Mouse (Mus musculus): ENCODE measurements around the gene Gm47959.
"Not testable (repeated sequence)": the region's sequence is repeated elsewhere in the genome, so short reads cannot be mapped to it uniquely, and the experiment has no call there.

The Gm47959 gene

DNA sequence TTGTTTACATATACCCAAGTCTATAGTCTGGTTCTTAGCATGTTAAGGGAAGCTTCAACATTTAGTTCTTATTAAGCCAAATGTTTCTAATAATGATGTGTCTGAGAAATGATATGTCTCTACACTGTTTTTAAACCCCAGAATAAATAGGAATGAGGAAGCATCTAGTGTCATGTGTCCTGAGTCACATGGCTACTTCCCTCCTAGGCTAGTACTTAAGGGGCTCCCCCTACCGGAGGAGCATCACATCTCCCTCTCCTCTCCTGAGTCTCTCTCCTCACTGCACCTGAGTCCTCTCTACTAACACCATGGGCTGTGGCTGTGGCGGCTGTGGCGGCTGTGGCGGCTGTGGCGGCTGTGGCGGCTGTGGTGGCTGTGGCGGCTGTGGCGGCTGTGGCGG, at the start of gene Gm47959:
Gm47959 (plus strand) TSS at position 243 of the 400 bp plus-strand sequence.
- DNase-seq (ENCODE audit: low spot score), result not testable (repeated sequence)

DNA sequence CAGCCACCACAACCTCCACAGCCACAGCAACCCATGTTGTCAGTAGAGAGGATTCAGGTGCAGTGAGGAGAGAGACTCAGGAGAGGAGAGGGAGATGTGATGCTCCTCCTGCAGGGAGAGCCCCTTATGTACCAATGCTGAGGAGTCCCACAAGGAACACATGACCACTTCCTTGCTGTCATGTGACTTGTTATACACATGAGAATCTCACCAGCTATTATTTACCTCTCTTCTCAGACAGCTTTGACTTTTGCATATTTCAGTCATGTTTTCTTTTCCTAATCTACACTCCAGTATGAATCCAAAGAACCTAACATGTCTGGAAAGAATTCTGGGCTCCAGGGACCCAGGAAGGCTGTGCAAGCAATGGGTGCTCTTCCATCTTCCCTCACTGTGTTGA, 44.4 kb upstream of the Gm47959 start, which contains the start of gene Gm7544:
Gm7544 (minus strand) TSS at position 101 of the 400 bp plus-strand sequence.
- not testable (repeated sequence) for DNase-seq (ENCODE audit: low spot score)

DNA sequence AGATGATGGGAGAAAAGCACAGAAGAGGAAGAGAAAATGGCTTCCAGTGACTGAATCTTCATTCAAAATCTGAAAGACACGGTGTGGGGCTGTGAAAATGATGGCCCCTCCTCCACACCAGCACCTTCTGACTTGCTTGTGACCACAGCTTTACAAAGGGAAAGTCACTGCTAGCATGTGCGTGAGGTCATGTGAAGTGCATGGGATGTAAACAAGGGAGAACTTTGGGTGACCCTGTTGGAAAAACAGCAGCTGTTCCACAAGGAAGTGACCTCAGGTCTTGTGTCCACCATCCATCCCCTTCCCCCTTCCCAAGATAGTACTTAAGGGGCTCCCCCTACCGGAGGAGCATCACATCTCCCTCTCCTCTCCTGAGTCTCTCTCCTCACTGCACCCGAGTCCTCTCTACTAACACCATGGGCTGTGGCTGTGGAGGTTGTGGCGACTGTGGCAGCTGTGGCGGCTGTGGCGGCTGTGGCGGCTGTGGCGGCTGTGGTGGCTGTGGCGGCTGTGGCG, 40.4 kb upstream of the Gm47959 start, which contains the start of gene Gm47955:
Gm47955 (plus strand) TSS at position 417 of the 516 bp plus-strand sequence.
- no peak for DNase-seq (ENCODE audit: low spot score)

DNA sequence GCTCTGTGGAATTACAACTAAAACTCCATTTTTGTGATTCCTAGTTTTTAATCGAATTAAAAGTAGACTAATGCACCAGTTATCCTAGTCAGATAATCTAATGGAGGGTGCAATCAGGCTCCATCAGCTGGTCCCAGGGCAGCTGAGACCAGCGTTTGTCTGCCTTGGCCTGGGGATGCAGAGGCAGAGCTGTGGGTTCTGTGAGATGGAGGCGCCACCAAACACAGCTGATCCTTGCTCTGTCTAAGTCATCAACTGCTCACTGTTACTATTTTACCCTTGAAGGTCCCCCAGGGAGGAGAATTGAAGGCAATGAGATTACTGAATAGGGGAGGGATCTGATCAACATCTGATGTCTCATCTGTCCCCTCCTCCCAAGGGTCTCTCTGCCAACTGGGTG, 33.9 kb upstream of the Gm47959 start:
- DNase-seq (ENCODE audit: low spot score), result no peak

DNA sequence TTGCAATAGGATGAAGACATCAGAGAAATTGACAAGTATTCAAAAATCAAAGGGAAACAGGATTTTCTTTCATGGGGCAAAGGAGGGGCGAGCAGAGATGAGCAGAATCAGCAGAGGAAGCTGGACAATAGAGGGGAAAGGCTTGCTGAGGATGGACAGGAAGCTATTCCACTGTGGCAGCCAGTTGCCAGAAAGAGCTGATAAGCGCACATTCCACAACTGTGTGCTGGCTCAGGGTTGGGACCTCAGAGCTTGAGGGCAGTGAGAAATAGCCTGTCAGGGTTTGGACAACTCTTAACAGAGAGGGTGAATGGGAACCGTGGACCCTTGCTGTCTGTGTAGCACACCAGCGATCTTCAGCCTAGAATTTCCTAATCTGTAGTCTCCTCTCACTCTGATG, 28.3 kb upstream of the Gm47959 start:
- no peak for DNase-seq (ENCODE audit: low spot score)

DNA sequence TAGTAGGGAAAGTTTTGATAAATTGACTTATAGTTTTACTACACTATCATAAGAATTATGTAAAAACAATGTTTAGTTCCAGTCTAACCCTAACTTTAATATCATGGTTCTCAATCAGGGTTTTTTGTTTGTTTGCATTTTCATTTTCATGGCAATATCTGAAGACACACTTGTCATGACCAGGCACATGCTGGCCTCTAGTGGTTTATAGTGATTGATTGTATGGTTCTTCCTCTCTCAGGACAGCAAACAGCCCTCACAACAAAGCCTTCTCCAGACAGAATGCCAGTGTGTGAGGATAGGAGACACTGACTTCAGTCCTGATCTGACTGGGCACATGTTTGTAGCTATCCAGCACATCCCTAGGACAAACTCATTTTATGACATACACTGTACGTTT, 27.1 kb upstream of the Gm47959 start:
- no peak for DNase-seq (ENCODE audit: low spot score)

DNA sequence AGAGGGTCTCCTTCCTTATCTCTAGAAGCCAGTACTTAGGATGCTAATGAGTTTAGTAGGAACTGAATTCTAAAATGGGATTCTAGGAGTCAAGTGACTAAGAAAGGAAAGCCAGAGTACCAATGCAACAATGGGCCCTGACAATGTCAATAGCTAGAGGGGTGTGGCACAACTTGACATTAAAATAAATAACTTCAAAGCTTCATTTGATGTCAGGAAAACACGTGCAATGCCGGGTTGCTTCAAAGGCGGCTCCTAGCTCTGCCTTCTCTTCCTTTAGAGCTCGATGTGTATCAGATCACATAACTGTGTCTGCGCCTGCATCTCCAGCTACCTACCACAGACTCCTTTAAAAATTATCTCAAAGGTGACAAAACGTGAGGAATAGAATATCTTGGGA, 26.4 kb upstream of the Gm47959 start:
- no peak for DNase-seq (ENCODE audit: low spot score)

DNA sequence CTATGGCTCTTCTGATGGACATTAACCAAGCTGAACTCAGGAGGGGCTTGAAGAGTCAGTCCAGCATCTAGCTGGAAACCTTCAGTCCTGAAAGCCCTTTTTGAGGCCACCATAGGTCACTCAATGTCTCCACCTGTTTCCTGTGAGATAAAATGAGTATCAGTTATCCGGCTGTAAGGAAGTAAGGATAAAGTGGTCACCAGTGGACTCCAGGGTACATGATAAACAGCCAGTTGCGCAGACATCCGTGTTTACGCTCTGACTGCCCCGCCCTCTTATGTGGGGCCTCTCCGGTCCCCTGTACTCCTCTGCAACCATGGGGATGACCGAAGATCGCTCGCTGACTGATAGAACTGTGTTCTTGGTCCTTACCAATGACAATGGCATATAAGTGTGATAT, 26.0 kb upstream of the Gm47959 start:
- DNase-seq (ENCODE audit: low spot score), result no peak

DNA sequence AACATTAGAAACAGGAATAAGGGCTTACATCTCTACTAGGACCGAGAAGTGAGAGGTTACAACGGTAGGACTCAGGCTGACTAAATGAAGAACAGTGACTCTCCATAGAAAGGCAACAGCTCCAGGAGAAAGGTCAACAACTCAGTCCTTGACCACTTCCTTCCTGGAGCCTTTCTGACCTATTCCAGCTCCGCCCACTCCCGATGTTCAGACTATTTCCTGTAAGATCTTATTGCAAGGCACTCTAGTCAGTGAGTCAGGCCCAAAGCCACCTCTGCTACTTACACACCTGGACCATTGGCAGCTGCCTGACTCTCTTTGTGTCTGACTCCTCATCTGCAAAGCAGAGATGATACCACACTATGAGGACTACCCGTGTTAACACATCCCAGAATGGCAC, 24.6 kb upstream of the Gm47959 start:
- no peak for DNase-seq (ENCODE audit: low spot score)

DNA sequence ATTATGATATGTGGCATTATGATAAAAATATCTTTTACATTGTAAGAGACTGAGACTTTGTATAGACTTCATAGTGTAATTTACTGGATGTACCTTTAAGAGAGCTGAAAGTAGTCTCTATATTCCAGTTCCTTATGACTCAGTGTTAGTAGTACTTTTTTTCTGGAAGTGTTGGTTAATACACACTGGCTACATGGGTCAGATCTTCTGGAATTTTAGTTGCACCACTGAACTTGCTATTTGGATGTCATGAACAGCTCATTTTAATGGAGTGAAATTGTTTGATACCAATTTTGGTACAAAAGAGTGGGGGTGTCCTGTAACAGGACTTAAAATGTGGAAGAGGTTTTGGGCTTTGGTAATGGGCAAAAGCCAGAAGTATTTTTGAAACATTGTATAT, 22.5 kb upstream of the Gm47959 start:
- no peak for DNase-seq (ENCODE audit: low spot score)

DNA sequence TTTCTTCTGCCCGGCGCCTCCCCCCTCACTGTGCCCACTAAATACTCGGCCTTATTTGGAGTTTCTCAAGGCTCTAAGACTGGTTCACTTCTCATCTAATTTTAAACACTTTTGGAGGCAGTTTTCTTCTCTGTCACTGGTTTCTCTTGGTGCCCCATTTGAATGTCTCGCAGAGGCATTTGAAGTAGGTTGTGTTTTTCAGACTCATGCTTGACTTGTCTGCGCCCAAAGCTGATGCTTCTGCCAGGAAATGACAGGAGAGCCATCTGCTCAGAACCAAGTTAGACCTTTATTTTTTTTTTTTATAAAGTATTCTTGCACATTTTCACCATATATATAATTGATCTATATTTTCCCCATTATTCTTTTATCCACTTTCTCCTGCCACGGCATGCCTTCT, 13.6 kb upstream of the Gm47959 start:
- DNase-seq (ENCODE audit: low spot score), result no peak

DNA sequence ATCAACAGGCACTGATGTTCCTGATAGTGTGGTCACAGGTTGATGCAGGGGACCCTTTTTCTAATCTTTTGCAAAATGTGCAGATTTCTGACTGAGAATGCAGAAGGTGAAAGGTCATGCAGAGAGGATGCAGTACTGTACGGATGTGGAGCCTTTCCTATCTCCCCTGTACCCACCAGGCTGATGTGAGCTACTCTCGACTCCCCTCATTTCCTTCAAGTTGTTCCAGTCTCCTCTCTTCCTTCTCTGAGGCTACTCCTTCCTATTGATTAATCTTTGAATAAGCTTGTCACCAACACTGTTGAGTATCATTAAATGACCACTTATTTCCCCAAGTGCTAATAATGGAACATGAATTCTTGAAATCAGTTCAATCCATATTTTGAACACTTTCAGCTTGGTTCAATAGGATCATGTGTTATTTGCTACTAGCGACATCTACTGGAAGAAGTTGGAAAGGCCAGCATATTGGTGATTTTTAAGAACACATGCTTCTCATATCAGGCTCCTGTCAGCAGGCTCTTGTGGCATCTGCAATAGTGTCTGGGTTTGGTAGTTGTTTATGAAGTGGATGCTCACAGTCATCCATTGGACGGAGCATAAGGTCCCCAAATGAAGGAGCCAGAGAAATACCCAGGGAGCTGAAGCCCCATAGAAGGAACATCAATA, 12.7 kb upstream of the Gm47959 start:
- DNase-seq (ENCODE audit: low spot score), result no peak

DNA sequence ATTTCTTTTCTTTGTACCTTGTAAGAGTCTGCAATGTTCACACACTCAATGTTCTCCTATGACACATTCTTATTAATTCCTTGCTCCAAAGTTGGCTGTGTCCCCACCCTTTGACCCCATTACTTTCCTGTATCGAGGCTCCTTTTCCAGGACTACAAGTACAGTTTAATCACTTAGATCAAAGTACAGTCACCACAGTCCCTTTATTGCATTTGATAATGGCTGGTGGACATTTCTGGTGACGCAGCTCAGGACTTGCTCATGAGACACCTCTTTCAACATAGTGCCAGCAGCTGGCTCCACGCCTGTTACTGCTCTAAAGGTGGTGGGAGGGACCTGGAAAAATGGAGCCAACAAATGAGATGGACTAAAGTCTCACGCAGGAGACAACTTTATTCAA, 9.3 kb upstream of the Gm47959 start:
- no peak for DNase-seq (ENCODE audit: low spot score)

DNA sequence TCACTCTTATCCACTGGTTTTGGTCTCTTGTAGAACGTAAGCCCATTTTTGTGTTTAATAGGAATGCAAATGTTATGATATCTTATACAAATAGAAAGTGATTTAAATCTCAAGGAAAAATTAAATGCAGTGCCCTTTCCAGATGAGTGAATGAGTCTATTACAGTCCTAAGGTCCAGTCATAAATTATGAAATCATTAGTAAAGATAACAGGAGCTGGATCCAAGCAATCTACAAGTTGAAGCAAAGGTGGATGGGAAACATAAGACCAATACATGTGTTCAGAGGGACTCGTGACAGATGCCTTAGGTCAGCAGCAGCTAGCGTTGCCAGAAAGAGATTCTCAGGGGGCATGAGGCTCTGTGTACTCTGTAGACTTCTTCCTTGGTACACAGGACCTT, 8.8 kb upstream of the Gm47959 start:
- DNase-seq (ENCODE audit: low spot score), result no peak

DNA sequence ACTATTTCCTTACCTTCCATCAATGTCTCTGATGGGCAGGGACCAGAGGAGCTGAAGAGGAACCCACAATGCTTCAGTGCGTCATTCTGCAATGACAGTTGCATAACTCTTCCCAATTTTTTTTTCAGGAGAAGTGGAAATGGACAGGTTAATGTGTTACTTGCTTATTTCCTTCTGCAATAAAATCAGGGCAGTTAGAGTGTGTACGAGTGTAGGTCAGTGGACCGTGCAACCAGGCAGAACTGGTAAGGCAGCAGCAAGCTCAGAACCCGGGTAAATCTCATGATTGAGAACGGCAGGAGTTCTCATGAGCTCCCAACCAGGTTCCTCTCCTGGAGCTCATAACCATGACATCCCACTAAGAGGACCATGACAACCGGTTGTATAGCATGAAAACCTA, 8.3 kb upstream of the Gm47959 start:
- no peak for DNase-seq (ENCODE audit: low spot score)

DNA sequence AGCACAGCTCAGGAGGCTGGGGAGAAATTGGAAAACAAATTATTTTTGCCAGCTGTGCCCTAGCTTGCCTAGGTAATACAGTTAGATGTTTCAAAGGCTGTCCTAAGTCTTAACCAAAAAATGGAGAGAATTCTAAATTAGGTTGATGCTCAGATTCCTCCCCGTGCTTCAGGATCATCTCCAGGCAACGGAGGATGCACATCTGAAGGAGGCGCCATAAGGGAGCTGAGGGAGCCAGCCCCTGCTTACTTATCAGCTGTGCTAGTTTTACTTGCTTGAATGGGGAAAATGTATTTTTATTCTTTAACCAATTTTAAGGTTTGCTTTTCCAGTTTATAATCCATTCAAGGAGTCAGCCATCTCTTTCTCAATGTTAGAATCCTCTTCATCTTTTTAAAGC, 6.4 kb upstream of the Gm47959 start:
- DNase-seq (ENCODE audit: low spot score), result no peak

DNA sequence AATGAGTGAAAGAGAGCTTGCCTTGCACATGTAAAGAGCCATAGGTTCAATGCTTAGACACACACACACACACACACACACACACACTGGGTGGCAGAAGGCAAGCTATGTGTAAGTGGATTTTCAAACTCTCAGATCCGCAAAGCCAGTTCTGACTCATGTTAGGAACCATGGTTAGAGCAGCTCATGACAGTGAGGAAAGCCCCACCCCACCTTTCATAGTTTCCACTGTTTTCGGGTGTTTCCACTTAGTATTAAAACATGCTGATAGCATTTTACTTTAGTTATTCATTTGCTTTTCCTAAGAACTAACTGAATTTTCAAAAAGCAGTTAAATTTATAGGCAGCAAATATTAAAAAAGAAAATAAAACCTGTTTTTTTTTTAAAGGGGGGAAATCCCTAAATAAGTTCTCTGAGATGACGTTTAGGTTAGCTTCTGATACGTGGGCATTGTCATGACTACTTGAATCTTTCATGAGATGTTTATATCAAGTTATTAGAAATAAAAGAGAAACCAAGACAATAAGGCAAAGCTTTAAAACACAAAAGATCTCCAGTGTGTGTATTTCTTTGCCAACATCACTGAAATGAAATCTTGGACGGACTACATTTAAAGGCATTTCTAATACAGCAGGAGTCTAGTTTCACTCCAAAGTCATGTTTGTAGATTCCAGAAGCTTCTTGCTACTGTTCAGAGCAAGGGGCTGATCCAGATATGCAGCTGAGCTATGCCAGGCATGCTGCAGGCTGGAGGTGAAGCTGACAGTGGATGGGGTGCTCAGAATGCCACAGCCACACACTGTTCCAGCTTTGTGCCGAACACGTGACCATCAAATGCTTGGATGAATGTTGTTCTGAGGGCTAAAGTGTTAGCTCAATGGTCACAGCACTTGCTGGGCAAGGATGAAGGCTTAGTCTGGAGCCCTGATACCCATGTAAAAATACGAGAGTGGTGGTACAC, 6.2 kb downstream of the Gm47959 start:
- no peak for DNase-seq (ENCODE audit: low spot score)

DNA sequence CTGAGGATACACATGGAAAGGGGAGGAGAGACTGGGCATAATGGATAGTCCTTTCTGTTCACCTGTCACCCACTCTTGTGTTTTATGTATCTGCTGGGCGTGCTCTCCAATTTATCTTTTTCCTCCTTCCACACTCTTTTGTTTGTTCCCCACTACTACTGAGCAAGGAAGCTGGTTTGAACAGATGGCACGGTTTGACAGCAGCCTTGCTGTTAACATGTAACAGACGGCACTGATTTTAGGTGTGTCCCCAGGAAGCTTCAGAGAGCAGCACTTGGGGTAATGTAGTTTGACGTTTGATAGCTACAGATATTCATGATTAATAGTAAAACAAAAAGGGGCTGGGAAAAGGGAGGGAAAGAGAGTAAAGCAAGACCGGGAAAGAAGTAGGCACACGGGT, 7.1 kb downstream of the Gm47959 start:
- DNase-seq (ENCODE audit: low spot score), result no peak

DNA sequence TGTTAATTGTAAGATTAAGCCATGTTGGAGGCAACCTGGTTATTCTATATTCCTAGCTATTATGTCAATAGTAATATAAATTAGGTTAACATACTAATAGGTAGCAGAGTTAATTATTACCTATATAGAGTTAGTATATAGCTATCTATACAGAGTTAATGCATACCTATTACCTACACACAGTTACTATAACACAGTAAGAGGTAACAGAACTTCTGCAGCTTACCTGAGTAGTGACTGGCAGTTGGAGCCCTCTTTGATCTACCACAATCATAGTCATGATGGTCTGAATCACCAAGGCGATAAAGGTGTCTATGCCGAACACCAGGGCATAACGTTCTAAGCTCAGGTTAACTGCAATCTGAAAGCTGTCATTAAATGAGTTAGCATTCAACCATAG, 14.1 kb downstream of the Gm47959 start:
- no peak for DNase-seq (ENCODE audit: low spot score)

DNA sequence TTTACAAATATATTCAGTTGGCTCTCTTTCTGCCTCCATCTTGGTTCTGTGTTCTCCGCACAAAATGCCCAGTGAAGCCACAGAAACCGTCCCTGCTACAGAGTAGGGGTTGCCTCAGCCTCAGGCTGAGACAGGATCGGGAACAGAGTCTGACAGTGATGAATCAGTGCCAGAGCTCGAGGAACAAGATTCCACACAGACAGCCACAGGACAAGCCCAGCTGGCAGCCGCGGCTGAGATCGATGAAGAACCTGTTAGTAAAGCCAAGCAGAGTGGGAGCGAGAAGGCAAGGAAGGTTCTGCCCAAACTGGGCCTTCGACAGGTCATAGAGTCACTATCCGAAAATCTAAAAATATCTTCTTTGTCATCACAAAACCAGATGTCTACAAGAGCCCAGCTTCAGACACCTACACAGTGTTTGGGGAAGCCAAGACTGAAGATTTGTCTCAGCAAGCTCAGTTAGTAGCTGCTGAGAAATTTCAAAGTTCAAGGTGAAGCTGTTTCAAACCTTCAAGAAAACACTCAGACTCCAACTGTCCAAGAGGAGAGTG, 15.1 kb downstream of the Gm47959 start:
- no peak for DNase-seq (ENCODE audit: low spot score)

DNA sequence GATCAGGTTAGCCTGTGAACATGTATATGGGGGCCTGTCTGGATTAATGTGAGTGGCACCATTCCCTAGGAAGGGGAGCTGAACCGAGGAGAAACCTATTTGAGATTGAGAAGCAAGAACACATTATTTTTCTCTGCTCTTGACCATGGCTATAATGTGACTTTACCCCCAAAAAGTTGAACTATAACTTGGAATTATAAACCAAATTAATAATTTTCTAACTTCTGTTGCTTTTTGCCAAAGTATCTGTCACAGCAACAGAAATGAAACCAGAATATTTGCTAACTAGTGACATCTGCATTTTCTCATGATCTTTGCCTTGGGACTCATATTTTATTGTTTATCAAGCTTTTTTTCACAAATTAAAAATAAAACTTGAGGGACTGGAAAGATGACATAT, 16.2 kb downstream of the Gm47959 start:
- no peak for DNase-seq (ENCODE audit: low spot score)

DNA sequence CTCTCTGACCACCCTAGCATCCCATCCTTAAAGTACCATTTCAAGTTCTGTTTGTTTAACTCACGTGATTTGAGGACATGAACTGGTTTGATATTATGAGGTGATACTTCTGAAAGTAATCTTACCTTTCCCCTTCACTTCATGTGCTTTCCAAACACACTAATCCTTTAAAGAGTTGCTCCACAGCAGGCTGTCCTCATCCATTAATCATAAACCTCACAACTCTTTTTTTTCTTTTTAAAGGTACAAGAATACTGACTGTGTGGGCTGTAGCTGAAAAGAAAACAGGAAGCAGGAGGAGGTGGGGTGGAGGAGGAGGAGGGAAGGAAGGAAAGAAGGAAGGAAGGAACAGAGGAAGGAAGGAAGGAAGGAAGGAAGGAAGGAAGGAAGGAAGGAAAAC, 31.6 kb downstream of the Gm47959 start:
- no peak for DNase-seq (ENCODE audit: low spot score)

DNA sequence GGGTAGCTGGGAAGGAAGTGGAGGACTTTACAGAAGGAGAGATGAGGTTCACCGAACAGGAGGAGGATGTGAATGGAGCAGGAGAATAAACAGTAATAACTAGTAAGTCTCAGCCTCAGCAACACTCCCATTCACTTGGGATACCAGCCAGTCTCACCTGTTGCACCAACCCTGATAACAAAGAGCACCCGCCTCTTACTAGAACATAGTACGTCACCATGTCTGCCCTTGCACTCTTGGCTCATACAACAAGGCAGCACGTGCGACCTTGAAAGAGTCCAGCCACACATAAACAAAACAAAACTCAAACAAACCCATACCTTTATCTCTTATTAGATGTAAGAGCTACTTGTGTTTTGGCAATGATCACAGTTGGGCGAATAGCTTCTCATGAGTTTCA, 32.2 kb downstream of the Gm47959 start:
- DNase-seq (ENCODE audit: low spot score), result peak; percentile 3

Data from ovary, adult 18-20 months (tissue).